Mouse (Mus musculus) stomach, postnatal 0 days (tissue): Measurements from ENCODE around the gene Baz2a. TPM values are rescaled to one million over a fixed set of nuclear protein-coding genes. Genes with fewer than 3 reads are reported as not detected.

Experiments used
- ATAC-seq: fragments of 200-750 bp; cut with Nextera tagmentation; 2 replicates; pipeline ENCODE4 v1.8.0; 2017; ENCODE audit not compliant: low FRiP score, low TSS enrichment
- DNase-seq: peaks from one replicate; pipeline ENCODE4 v3.0.0-alpha.2; 2016; ENCODE audit warnings: low spot score
- H3K27ac ChIP-seq: fragments of 300-500 bp; sonication (generic); replicated peaks from 2 replicates; pipeline ENCODE4 v1.5.1; 2014; ENCODE audit warnings: mild to moderate bottlenecking, control low read depth
- H3K27me3 ChIP-seq: fragments of 300-500 bp; sonication (generic); 2 replicates; pipeline ENCODE4 v1.6.1; 2014; ENCODE audit warnings: low read length; ENCODE audit not compliant: control insufficient read depth, insufficient read depth
- H3K36me3 ChIP-seq: fragments of 300-500 bp; sonication (generic); 2 replicates; pipeline ENCODE4 v1.6.1; 2014; ENCODE audit warnings: low read length, mixed read lengths; ENCODE audit not compliant: control insufficient read depth, insufficient read depth
- H3K4me1 ChIP-seq: fragments of 300-500 bp; sonication (generic); replicated peaks from 2 replicates; pipeline ENCODE4 v1.6.1; 2014; ENCODE audit warnings: antibody characterized with exemption; ENCODE audit not compliant: control insufficient read depth, insufficient read depth
- H3K4me2 ChIP-seq: fragments of 300-500 bp; sonication (generic); replicated peaks from 2 replicates; pipeline ENCODE4 v1.6.1; 2014; ENCODE audit warnings: low read depth, mild to moderate bottlenecking, control low read depth, moderate library complexity
- H3K4me3 ChIP-seq: fragments of 300-500 bp; sonication (generic); 2 replicates; pipeline ENCODE4 v1.5.1; 2014; ENCODE audit warnings: low read depth, low read length, control low read depth
- H3K9ac ChIP-seq: fragments of 300-500 bp; sonication (generic); 2 replicates; pipeline ENCODE4 v1.6.1; 2014; ENCODE audit warnings: mild to moderate bottlenecking, low read length, control low read depth, mixed read lengths
- H3K9me3 ChIP-seq: fragments of 300-500 bp; sonication (generic); 2 replicates; pipeline ENCODE4 v1.6.1; 2016; ENCODE audit warnings: low read length; ENCODE audit not compliant: control insufficient read depth
- CTCF ChIP-seq: IDR thresholded peaks from 2 replicates; pipeline ENCODE4 v1.5.1; 2016; ENCODE audit warnings: antibody characterized with exemption, low read depth, mild to moderate bottlenecking, moderate library complexity
- EP300 ChIP-seq: optimal IDR thresholded peaks from 2 replicates; pipeline ENCODE3; 2016; ENCODE audit warnings: antibody characterized with exemption
- WGBS: fragments of 180-500 bp; shearing (Covaris S2); extraction: QIAGEN DNeasy Blood & Tissue Kit; methylation state at CpG from one replicate; pipeline ENCODE4 v1.1.7; 2014; 5-methylcytosine and 5-hydroxymethylcytosine counted together
- polyA plus RNA-seq: library from polyadenylated mRNA; unstranded; fragments of >200 nt; fragmentation: Nextera tagmentation; extraction: Ambion mirVana; gene quantifications from 2 replicates; pipeline ENCODE4 v1.2.1, GENCODE M21; 2015

The Baz2a gene
- polyA plus RNA-seq, 1 experiment from 2014 or later: 7.9 TPM

DNA sequence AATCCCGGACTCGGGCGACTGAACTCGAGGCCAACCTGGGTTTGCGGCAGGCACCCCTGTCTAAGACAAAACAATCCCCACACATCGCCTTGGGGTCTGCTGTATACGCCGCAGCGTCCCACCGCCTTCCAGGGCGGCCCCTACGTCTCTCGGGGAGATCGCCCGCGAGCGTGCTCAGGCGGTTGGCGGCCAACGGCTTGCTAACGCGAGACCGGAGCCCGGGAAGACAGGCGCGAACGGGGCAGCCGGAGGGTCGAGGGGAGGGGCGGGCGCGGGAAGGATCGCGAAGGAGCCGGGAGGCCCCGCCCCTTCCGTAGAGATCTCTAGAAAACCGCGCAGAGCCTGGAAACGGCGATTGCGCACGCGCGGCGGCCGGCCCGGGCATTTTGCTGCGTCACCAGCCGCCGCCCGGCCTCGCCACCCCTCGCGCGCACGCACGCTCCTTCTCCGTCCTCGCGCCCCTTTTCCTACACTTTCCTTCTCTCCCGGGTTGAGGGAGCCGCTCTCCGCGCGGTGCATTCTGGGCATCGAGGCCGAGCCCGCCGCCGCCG, 32.7 kb upstream of the Baz2a start, which contains the start of gene Ptges3:
Gene Ptges3, plus strand, starts transcription at position 354 of the 551 bp plus-strand sequence.
- H3K36me3 ChIP-seq: no peaks in the 10 kb centered on the region
- H3K4me1 ChIP-seq: no peaks in the 10 kb centered on the region
- no peaks in the 10 kb centered on the region for H3K27me3 ChIP-seq
- H3K9me3 ChIP-seq: no peaks in the 10 kb centered on the region
- ATAC-seq (peak; percentile 93), DNase-seq (peak; percentile 98)
- H3K9ac ChIP-seq: peak within 1 kb of the TSS; percentile 89
- no peak for TF ChIP-seq CTCF
- peak; percentile 63 for TF ChIP-seq EP300
- H3K4me2 ChIP-seq: peak within 1 kb of the TSS; percentile 77
- H3K4me3 ChIP-seq: peak within 1 kb of the TSS; percentile 87
- peak within 1 kb of the TSS; percentile 98 for H3K27ac ChIP-seq
- WGBS: under 1% methylated on average over 64 of the region's 72 CpGs

DNA sequence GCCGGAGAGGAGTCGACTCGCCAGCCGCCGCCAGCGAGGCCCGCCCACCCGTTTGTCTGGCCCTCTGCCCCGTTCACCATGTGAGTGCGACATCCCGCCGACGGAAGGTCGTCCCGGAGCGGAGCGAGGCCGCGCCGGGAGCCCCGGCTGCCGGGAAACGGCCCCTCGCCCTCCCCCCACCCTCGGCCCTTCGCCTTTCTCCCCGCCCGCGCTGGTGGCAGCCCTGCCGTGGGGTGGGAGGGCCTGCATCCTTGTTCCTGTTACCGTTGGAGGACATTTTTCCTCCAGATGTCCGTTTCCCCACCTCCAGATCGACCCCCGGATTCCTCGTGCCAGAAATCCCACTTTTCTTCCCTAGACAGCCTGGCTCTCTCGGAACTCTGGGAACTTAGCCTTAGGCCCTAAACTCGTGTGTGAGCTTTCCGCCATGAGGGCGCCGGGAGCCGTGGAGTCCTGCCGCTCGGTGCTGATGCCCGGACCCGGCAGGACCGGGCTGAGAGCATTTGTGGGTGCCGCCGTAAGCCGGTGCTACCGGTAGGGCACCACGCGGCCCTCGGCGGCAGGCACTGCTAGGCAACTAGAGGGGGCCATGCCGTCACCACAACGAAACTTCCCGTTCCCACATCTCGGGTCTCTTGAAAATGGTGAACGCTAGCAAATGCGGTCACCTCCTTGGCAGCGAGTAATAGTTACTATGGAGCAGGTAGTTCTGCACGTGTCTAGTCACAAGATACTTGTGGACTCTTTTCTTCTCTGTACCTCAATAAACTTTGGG, 32.0 kb upstream of the Baz2a start:
- Histone ChIP-seq H3K4me1 (no peaks in the 10 kb centered on the region), H3K36me3 (peaks cover 4% of the 10 kb centered on the region; the same call in 1 of the 2 replicates), H3K9ac (peak overlapping the region; percentile 89), H3K4me2 (peak overlapping the region; percentile 77), H3K4me3 (peak overlapping the region; percentile 87), H3K27ac (peak overlapping the region; percentile 98), H3K9me3 (no peaks in the 10 kb centered on the region), H3K27me3 (no peaks in the 10 kb centered on the region)
- 1% methylated on average over 55 of the region's 62 CpGs for WGBS
- TF ChIP-seq CTCF (peak; percentile 40; the same call in 1 of the 2 replicates), EP300 (no peak)
- ATAC-seq (peak; percentile 52), DNase-seq (peak; percentile 76)

DNA sequence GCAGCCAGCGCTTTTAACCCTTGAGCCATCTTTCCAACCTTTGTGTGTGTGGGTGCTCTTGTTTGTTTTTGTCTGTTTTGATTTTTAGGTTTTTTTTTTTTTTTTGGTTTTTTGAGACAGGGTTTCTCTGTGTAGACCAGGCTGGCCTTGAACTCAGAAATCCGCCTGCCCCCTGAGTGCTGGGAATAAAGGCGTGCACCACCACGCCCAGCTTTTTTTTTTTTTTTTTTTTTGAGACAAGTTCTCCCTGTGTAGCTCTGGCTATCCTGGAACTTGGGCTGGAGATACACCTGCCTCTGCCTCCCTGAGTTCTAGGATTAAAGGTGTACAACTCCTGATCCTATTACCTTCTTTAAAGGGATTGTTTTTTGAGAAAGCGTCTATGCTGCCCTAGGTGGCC, 30.3 kb upstream of the Baz2a start:
- TF ChIP-seq EP300 (no peak), CTCF (no peak)
- 78% methylated on average over 5 of the region's 5 CpGs for WGBS
- no peak overlapping the region for H3K27ac ChIP-seq
- DNase-seq (no peak), ATAC-seq (no peak)
- no peaks in the 10 kb centered on the region for H3K4me1 ChIP-seq
- H3K4me3 ChIP-seq: no peak overlapping the region
- H3K36me3 ChIP-seq: peaks cover 4% of the 10 kb centered on the region; the same call in 1 of the 2 replicates
- H3K4me2 ChIP-seq: peak overlapping the region; percentile 77
- H3K27me3 ChIP-seq: no peaks in the 10 kb centered on the region
- no peak overlapping the region for H3K9ac ChIP-seq
- no peaks in the 10 kb centered on the region for H3K9me3 ChIP-seq

DNA sequence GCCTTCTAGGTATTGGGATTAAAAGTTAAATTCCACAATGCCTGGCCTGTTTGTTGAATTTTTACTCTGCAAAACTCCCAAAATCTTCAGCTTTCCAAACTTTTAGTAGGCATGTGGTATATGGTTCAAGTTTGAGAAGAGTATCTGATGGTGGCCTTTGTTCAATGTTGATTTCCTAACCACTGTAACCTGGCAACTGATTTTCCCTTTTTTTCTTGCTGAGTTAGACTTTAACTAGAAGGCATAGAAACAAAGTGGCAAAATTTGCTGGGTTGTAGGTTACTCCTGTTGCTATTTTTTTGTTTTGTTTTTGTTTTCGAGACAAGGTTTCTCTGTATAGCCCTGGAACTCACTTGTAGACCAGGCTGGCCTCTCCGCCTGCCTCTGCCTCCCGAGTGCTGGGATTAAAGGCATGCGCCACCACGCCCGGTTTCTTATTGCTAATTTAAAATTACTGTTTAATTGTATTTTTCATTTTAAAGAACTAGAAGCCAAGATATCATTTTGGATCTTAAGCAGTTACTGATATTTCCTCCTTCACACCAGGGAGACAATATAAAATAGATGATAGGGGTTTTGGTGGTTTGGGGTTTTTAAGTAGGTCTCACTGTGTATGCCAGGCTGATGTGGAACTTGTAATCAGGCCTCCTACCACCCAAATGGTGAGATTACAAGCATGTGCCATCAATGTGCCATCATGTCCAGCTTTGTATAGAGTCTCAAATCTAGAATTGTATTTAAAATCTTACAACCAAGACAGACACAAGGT, 29.0 kb upstream of the Baz2a start:
- peaks cover 4% of the 10 kb centered on the region; the same call in 1 of the 2 replicates for H3K36me3 ChIP-seq
- no peaks in the 10 kb centered on the region for H3K9me3 ChIP-seq
- H3K4me1 ChIP-seq: no peaks in the 10 kb centered on the region
- TF ChIP-seq EP300 (no peak), CTCF (no peak)
- ATAC-seq: no peak
- H3K4me3 ChIP-seq: no peak overlapping the region
- H3K27me3 ChIP-seq: no peaks in the 10 kb centered on the region
- no peak overlapping the region for H3K4me2 ChIP-seq
- WGBS: 87% methylated on average over 6 of the region's 6 CpGs
- no peak overlapping the region for H3K27ac ChIP-seq
- no peak overlapping the region for H3K9ac ChIP-seq
- DNase-seq: no peak

DNA sequence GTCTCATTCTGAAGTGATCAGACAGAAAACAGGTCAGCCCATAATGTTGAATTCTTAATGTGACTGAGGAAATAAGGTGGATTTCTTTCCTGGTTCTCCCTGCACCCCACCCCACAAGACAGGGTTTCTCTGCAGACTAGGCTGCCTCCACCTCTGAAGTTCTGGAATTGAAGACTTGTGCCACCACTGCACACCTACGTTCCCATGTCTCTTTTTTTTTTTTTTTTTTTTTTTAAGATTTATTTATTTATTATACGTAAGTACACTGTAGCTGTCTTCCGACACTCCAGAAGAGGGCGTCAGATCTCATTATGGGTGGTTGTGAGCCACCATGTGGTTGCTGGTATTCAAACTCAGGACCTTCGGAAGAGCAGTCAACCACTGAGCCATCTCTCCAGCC, 25.3 kb upstream of the Baz2a start:
- 84% methylated on average over 5 of the region's 5 CpGs for WGBS
- Histone ChIP-seq H3K36me3 (peaks cover 10% of the 10 kb centered on the region; the same call in 1 of the 2 replicates), H3K9me3 (no peaks in the 10 kb centered on the region), H3K4me1 (no peaks in the 10 kb centered on the region), H3K4me3 (no peak overlapping the region), H3K4me2 (no peak overlapping the region), H3K9ac (no peak overlapping the region), H3K27ac (no peak overlapping the region), H3K27me3 (no peaks in the 10 kb centered on the region)
- peak; percentile 23 for TF ChIP-seq CTCF
- TF ChIP-seq EP300: no peak
- no peak for ATAC-seq
- DNase-seq: no peak
